Mouse (Mus musculus): Measurements from ENCODE around the gene Cenpu.
"Not testable (repeated sequence)": the region's sequence is repeated elsewhere in the genome, so short reads cannot be mapped to it uniquely, and the experiment has no call there.

Gene Cenpu

DNA sequence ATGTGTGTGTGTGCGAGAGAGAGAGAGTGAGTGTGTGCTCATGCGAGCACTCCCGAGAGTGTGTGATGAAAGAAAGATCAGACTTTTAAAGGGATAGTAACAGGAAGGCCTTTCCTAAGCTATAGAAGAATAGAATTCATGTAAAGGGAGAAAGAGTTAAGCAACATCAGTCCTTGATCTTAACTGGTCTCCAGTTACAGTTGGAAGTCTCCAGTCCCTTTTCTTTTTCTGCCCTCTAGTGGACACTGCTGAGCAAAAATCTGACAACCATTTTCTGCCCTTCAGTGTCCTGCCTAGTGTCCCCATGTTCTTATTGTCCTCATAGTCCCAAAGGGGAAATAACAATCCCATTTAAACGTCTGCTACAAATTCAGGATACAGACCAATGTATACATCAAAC, 4.6 kb upstream of the Cenpu start:
- in situ Hi-C loops (cut with MboI, MseI) = loop anchor here in 1 of 2 experiments (5.0 kb wide), 2 partner anchors 235 to 305 kb away; no protein-coding TSS in a partner anchor

DNA sequence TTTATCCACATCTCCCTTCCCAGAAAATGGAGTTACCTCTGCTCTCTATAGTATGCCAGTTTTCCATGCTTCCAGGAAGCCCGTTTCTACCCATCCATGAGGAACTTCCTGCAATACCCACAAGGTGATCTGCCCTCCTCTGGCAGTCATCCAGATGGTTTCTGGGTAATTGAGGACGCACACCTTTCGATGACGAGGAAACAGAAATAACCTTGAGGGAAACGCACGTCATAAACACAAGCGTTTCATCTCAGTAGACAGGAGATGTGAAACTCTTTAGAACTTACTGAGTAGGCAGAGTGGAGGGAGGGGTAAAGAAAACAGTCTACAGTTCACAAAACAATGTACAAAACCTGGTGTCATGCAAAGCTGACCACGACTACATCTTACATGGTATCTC, 1.8 kb upstream of the Cenpu start:
- in situ Hi-C loops (cut with MboI, MseI) = loop anchor here (5.0 to 25.0 kb wide), 5 partner anchors 78 to 812 kb away; partner anchors contain the start of genes Acsl1 (in 1 of the 2), Irf2 (in 1 of the 2) and Lrp2bp (in 1 of the 2)

DNA sequence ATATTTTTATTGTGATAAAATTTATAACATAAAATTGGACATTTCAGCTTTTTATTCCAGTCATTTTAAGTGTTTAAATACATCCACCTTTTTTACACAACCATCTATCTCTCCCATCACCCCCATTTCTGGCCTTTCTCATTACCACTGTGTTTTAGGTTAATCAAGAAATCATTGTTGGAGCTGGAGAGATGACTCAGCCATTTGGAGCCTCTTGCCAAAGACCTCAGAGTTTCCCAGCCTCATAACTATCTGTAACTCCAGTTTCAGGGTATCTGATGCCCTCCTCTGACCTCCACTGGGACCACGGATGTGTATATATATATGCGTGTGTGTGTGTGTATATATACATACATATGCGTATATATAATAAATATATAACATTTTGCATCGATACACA, 799 bp upstream of the Cenpu start:
- in situ Hi-C loops (cut with MboI, MseI) = loop anchor here (5.0 to 25.0 kb wide), 5 partner anchors 79 to 811 kb away; partner anchors contain the start of genes Acsl1 (in 1 of the 2), Irf2 (in 1 of the 2) and Lrp2bp (in 1 of the 2)

DNA sequence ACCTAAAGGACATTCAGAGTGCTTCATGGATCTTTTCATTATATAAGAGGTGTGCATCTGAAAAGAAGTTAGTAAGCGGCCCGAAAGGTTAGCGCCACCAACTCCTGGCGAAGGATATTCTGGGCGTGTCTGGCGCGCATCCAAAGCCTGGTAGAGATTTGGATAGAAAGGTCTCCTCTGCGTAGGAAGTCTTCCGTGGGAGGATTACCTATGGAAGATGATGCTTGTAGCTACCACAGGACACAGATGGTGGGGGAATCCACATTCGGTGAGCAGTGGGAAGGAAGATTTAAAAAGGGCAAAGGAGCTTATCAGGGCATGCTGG, 575 bp downstream of the Cenpu start:
- in situ Hi-C loops (cut with MboI, MseI) = loop anchor here (5.0 to 25.0 kb wide), 5 partner anchors 80 to 810 kb away; partner anchors contain the start of genes Acsl1 (in 1 of the 2), Irf2 (in 1 of the 2) and Lrp2bp (in 1 of the 2)

DNA sequence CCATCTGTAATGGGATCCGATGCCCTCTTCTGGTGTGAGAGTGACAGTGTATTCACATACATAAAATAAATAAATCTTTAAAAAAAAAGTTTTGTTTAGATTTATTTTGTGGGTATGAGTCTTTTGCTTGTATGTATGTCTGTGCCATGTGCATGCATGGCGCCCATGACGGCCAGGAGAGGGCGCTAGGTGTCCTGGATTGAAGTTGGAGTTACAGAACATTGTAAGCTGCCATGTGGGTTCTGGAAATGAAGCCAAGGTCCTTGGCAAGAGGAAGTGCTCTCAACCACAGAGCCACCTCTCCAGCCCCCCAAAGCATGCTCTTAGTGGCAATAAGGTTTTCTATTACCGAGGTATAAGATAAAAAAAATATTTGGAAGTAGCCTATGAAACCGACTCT, 7.6 kb downstream of the Cenpu start:
- in situ Hi-C loops (cut with MboI, MseI) = loop anchor here (5.0 to 25.0 kb wide), 5 partner anchors 175 to 803 kb away; partner anchors contain the start of genes Irf2 (in 1 of the 2) and Lrp2bp (in 1 of the 2)

DNA sequence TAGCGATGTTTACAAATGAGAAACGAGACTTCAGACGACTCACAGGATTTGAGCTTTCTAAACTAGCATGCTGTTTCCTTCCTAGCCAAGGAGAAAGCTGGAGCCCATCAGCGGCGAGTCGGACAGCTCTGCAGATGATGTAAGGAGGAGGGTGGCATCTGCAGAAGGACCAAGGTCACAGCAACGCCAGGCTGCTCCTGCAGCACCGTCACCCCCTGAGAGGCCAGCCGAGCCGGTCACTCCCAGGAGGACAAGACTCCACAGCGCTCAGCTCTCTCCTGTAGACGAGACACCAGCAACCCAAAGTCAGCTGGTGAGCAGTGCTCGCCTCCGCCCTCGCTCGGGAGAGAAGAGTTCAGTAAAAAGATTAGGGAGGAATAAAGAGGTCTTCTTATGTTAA, 10.5 kb downstream of the Cenpu start:
- in situ Hi-C loops (cut with MboI, MseI) = loop anchor here in 1 of 2 experiments (25.0 kb wide), 1 partner anchor 800 kb away; no protein-coding TSS in a partner anchor

DNA sequence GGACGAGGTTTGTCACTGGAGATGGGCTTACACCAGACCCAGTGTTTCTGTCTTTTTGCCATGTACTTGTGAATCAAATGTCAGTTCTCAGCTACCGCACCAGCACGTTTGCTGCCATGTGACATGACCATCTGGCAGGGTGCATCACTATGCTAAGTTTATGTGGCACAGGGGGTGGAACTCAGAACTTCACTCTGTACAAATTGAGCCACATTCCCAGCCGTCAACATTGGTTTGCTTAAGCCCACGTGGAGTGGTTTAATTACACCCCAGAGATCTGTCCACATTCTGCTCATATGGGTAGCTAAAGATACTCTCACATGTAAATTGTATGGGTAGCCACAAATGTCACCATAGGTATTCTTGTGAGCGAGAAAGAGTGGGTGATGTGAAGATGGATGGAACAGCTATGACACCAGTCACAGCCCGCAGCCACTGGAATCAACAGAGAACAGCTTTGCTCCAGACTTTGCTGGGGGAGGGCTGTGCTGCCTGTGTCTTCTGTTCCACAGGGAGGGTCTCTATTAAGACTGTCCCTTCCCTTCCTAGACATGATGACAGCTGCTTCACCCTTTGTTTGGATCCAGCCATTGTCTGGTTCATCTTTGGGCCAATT, 15.2 kb downstream of the Cenpu start:
- in situ Hi-C loops (cut with MboI, MseI) = loop anchor here in 1 of 2 experiments (25.0 kb wide), 1 partner anchor 795 kb away; no protein-coding TSS in a partner anchor

DNA sequence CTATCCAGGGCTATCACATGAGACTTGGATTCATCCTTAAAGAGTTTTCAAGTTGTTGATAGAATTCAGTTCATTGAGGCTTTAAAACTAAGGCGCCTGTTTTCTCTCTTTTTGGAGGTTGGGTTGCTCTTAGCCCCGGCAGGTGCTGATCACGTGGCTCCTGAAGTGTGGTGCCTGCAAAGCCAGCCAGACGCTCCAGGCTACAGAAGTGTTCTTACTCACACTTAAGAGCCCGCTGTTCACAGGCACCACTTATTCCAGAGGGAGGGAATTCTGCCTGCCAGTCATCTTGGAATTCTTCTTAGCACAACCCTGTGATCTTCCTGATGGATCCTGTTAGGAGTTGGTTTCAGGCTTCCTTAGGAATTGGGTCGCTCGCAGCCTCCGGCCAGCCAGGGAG, 16.1 kb downstream of the Cenpu start:
- in situ Hi-C loops (cut with MboI, MseI) = loop anchor here in 1 of 2 experiments (25.0 kb wide), 1 partner anchor 794 kb away; no protein-coding TSS in a partner anchor

DNA sequence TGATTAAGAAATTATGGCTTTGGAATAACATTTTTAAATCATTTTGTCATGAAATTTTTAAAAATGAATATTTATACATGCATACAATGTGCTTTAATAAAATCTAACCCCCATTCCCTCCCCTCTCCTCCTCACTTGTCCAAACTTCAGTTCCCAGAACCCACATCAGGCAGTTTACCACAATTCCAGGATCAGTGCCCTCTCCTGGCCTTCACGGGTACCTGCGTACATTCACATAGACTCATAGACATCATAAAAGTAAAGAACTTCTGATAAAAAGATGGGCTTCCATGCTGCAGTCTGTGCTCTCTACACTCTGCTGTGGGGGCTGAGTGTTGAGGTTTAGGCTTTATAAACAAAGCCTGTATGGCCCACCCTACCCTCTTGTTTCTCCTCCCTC, 17.1 kb downstream of the Cenpu start:
- in situ Hi-C loops (cut with MboI, MseI) = loop anchor here in 1 of 2 experiments (25.0 kb wide), 1 partner anchor 793 kb away; no protein-coding TSS in a partner anchor

DNA sequence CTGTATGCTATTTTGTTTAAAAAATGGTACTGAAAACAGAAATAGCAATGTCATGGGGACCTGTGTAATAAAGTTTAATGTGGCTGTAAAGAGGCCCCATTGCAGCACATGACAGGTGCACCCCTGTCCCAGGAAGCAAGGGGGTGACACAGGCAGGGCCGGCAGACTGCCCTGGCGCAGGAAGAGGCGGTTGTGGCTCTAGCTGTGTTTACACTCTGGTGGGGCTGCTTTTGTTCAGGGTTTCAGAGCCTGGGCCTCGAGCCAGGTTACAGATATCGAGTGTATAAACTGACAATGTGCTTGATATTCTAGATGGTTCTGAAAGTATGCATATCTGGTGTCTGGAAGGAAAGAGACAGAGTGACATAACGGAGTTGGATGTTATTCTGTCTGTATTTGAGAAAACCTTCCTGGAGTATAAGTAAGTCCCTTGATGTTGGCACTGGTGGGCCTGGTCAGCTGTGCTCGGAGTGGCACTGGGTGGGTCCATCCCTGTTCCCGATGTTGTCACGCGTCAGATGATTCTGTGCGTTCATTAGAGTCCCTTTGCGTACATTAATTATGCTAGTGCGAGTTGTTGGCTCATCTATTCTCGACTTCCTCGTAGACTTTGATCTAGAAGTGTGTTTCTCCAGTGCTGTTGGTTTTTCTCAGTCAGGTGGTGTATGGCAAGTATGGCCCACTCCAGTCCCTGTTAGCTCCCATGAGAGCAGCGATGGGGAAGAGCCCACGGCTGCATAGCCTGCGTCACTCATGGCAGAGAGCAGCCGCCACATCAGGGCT, 18.0 kb downstream of the Cenpu start:
- in situ Hi-C loops (cut with MboI, MseI) = loop anchor here in 1 of 2 experiments (25.0 kb wide), 1 partner anchor 792 kb away; no protein-coding TSS in a partner anchor

DNA sequence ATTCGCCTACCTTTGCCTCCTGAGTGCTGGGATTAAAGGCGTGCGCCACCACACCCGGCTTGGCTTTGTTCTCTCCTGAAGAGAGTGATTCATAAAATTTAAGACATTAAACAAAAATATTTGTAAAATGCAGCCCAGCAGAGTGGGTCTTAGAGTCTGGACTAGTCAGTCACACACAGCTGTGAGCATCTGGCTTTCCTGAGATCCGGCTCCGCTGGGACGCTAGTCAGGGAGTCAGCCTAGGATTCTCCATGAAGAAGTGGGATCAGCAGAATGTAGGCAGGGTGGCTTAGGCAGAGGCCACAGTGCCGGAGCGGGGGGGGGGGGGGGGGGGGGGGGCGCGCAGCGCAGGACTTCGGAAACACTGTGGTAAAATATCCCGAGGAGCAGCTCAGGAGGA, 18.8 kb downstream of the Cenpu start:
- in situ Hi-C loops (cut with MboI, MseI) = loop anchor here in 1 of 2 experiments (25.0 kb wide), 1 partner anchor 792 kb away; no protein-coding TSS in a partner anchor

DNA sequence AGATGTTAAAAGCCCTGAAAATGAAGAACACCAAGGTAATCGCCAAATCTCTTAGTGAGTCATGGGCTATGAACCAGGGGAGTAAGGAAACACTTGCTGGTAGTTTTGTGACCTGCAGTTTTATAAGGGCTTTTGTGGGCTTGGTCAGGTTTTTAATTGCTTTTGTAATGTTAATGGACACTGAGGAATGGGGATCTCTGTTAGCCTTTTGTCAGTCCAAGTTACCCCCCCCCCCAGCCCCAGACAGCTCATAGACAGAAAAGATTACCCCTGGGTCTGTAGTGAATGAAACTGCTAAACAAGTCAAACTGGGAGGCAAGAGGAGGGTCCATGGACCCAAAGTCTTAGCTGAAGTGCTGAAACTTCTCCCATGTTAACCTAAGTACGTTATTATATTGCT, 21.6 kb downstream of the Cenpu start:
- in situ Hi-C loops (cut with MboI, MseI) = loop anchor here in 1 of 2 experiments (25.0 kb wide), 1 partner anchor 789 kb away; no protein-coding TSS in a partner anchor

DNA sequence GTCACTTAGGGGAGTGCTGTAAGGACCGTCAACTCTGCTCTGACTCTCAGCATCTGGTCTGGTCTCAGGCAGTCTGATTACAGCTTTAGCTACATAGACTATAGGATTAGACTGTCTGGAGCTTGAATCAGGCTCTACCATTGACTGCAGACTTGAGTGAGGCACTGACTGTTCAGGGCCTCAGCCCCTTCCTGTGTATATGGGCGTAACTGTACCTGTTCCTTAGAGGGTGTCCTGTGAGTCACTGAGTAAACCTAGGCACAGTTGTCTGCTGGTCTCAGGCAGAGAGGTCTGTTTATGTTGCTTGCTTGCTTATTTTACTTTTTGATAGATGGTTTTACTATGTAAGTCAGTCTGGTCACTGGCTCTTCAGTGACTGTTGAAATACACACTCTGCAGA, 22.1 kb downstream of the Cenpu start:
- in situ Hi-C loops (cut with MboI, MseI) = loop anchor here in 1 of 2 experiments (25.0 kb wide), 1 partner anchor 788 kb away; no protein-coding TSS in a partner anchor

DNA sequence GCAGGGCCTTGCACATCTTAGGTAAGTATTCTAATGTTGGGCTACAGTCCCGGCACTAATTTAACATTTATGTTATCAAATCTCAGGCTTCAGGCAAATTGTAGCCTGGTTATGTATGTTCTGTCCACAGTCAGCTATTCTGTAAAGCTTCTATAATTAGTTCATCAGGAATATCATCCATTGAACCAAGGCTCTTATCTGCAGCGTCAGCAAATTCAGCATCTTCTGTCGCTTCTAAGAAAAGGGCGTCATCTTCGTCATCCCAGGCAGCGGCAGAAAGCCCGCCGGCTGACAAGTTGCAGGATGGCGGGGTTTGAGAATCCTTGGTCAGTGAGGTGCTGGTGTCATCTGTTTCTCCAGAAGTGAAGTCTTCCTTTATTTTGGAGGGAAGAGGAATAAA, 27.0 kb downstream of the Cenpu start:
- in situ Hi-C loops (cut with MboI, MseI) = no loop called here

DNA sequence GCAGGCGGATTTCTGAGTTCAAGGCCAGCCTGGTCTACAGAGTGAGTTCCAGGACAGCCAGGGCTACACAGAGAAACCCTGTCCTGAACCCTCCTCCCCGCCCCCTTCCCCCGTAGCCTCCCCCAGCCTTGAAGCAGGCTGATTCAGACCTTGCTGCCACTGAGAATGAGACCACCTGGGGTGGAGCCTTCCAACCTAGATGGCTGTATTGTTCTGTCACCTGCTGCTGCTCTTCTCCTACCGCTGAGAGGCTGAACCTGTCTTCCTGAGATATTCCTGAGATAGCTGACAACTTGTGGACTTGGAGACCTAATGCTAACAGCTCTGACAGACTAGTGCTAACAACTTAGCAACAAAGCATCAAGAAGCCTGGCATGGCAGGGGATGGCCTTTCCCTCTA, 32.5 kb downstream of the Cenpu start:
- in situ Hi-C loops (cut with MboI, MseI) = not testable (repeated sequence)

DNA sequence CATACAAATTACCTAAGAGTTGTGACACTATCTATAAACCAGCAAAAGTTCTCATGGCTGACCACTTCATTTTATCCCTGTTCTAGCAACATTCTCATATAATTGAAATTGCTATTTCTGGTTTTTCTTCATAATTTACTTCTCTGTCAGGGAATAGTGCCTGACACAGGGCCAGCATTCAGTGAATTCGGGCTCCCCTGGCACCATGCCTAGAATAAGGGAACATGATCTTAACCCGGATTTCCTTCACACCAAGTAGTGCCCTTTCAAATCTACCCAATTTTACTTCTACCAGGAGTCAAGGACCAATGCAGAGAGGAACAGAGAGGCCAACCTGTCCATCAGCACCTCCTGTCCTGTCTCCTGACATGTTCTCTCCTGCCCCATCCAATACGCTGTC, 33.7 kb downstream of the Cenpu start:
- in situ Hi-C loops (cut with MboI, MseI) = no loop called here

DNA sequence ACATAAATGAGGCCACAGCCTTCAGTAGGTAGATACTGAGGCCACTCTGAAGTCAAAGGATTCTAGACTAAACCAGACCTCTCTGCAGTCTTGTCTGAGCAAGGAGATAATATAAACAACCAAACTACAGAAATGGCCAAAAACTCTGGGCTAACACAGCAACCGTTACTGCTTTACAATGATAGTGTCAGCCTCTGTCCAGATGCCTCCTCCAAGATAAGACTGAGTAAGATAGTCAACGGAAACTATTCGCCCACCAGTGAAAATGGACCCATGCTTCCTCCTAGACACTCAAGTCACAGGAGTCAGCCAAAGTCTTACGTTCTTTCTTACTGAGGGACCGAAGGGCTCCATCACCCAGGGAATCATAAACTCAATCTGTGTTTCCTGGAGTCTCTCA, 36.1 kb downstream of the Cenpu start:
- in situ Hi-C loops (cut with MboI, MseI) = no loop called here

DNA sequence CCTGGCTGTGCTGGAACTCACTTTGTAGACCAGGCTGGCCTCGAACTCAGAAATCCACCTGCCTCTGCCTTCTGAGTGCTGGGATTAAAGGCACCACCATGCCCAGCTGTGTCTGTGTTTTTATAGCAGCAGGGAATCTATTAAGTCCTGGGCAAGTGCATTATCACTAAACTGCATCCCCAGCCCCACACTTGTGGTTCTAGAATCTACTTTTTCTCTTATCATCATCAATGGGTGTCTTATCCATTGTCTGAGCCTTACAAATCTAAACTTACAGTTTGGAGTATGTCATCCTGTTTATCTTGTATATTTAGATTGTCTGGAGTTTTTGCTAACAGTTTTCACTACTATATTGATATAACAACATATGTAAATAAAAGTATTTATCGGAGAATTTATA, 36.8 kb downstream of the Cenpu start:
- in situ Hi-C loops (cut with MboI, MseI) = no loop called here

DNA sequence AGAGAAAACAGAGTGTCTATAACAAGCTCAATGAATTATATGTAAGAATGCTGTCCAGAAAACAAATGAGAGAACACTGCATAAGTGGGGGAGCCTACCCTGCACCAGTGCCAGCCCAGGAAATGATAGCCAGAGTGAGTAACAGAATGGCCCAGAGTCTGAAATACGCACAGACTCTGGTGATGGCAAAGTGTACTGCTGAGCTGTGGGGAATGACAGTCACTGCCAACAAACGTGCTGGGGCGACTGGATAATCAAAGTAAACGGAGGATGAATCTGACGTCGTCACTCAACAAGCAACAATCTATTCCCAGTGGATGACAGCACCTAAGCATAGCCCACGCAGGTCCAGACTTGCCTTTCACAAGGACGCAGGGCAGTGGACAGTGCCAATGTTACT, 41.2 kb downstream of the Cenpu start:
- in situ Hi-C loops (cut with MboI, MseI) = no loop called here

DNA sequence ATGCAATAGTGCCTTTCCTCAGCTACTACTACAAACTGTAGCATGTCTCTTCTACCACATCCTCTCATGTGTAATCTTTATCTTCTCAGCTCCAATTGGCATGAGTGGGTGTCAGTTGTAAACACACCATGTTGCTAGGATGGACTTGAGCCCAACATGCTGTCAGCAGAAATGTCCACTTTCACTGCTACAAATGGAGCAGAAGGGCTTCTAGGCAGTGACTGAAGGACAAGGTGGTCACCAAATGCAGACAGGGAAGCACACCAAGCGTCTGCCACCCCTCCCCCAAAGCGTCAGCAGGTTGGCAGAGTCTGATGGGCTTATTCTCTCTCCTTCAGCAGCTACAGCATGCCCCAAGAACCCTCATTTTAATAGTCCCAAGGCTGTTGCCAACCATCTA, 41.9 kb downstream of the Cenpu start:
- in situ Hi-C loops (cut with MboI, MseI) = no loop called here

DNA sequence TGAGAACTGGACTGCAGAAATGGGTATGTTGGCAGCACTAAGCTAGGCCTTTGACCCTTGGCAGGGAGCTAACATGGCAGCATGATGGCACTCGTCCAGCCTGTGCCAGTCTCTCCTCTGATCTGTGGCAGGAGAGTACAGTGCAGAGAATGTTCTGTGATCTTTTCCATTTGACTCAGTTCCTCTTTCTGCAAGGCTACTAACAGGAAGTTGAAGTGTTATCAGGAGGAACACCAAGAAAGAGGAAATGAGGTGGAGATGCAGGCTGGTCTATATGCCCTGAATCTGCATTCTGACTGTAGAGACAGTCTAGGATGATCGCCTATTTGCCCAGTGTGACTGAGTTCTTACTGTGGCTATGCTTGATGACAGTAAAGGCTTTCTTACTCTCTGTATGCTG, 43.8 kb downstream of the Cenpu start:
- in situ Hi-C loops (cut with MboI, MseI) = no loop called here

DNA sequence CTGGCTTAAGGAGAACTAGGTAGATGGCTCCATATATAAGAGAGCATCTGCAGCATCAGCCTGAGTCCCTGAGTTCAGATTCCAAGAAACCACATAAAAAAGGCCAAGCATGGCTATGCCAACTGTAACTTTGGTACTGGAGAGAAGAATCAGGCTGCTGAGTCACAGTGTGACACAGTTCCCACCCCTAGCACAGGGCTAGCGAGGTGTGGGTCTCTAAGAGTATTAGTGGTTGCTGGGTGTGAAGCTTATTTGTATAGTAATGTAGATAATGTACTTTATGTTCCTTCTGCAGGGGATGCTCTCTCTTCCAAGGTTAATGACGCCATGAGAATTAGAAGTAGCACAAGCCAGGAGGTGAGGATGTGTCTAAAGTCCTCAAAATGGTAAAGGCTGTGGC, 44.7 kb downstream of the Cenpu start:
- in situ Hi-C loops (cut with MboI, MseI) = no loop called here
